Mouse (Mus musculus) thymus, postnatal 36 days (tissue): ENCODE results near the gene 4933405O20Rik.

ENCODE experiments used
- DNase-seq, 2 experiments: peaks; one replicate each; pipeline ENCODE4 v3.0.0; 2022; ENCODE audit warnings: mixed read lengths in 2 of 2

Gene 4933405O20Rik

DNA sequence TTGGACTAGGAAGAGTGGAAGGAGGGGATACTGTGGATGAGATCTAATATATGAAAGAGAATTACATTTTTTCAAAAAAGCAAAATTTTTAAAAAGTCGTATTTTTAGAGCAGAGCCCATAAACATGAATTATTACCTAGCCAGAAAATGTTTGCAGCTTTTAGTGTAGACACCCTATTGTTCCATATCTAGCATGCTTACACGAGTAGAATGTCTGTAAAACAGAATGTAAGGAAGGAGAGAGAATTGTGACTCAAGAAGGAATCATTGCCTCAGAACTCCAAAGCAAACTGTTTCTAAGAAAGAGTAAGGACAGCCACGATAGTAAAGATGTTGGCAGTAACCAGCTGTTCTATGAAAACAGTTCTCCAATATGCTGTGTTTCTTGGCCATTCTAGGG is at the start of gene 4933405O20Rik:
Gene 4933405O20Rik (plus strand): TSS at position 301 of the 400 bp plus-strand sequence.
- no peak for DNase-seq

DNA sequence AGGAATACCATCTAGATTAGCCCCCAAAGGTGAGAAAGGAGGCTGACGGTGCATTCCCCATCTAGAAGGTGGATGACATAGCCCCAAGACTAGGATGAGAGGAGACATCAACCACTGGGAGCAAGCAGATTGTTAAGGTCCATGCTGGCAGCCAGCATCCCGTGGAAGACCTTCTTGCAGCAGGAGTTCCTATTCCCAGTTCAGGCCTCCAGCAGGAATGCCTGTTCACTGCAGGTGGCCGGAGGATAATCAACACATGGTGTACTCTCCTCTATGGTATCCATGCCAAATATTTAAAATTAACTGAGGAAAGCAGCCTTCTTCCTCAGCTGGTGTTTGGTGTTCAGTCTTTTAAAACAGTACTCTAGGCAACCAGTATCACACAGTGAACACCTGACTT is 49.4 kb upstream of the 4933405O20Rik start:
- no peak for DNase-seq

DNA sequence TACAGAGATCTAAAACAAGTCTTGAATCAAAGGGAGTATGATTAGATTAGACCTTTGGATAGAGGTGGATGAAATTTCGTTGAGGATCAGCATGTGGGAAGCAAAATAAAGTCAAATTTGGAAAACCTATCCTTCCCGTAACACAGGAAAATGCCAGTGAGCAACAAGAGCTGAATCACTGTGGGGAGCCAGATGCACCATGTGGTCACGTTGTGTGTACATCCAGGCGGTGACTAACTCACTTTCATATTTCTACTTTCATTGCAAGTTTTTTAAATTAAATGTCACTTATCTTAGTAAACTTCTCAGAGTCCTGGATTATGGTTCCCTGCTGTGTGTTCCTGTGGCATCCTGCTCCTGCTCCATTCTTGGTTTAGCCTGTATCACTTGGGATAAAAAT is 47.6 kb upstream of the 4933405O20Rik start:
- no peak for DNase-seq

DNA sequence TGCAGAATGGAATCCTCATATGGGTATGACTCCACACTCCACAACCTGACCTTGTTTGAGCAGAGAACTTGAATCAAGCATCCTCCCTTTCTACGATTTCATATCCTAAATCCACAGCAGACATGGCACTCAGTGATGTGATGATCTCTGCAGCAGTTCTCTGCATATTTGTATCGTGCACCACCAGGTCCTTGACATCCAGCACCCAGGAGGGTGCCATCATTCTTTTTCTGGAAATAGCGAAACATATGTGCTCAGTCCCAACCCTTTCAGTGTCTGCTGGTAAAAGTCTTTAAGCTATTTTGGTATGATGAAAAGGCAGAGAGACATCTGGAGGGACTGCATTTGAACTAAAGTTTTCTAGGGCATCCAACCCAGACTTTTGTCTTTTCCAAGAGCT is 36.3 kb upstream of the 4933405O20Rik start:
- no peak for DNase-seq

DNA sequence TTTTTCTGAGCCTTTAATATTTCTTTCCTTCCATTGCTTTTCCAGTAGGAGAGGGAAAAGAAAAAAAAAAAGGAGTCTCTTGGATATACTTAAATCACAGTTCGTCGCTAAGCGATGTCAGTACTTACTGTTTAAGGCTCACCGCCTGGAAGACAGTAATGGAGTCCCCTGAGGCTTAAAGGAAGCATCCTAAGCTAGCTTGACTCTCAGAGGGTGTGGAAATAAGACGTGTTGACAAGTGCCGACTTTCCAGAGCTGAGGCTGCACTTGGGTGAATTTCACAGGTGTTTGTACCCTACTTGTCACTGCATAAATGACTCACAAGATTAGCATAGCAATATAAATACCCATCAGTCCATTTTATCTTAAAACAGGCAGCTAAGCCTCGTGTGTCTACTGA is 25.1 kb upstream of the 4933405O20Rik start:
- DNase-seq = no peak

DNA sequence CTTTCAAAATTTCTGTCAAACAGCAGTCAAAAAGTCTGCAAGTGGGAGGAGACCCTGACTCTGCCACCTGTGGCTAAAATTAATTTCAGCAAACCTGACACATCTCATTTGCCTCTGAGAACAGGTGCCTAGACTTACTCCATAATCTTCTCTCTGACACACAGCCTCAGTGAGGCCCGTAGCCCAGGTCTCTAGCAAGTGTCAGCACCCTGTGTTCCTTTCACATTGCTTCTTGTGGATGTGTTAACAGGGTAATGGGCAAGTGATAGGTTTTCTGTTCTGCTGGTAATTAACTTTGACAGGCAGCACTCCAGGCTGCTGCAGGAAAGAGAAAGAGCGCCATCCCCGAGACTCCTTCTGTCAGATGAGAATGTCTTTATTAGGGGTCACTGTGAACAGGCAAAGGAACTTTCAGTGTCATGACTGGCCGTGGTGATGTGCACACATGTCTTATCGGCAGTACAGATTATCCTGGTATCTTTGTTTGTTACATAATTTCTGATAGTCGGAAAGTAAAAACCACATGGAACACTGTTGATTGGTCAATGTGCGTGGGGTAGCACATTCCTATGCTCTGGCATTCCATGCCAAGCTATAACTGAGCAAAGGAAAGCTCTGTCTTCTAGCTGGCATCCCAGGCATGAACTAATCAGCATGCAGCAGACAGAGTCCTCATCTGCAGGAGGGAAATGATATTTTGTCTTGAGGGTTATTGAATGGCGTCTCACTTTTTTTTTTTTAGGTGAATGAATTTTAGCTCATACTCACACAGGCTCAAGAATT is 10.2 kb upstream of the 4933405O20Rik start:
- no peak for DNase-seq

DNA sequence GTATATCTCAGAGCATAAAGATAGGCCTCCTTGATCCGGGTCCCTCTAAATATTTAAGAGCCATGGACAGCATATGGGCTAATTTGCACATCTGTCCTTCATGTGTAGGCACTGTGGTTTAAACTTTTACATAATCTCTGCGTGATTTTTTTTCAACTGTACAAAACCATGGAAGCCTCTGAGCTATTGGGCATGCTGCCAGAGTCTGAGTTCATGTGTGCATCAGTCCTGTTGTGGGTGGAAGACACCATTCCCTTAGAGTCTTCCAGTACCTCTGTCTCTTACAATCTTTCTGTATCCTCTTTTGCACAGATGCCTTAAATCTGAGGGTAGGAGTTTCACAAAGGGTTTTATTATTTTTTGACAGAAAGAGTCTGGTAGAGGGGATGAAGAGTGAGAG is 15.1 kb downstream of the 4933405O20Rik start:
- no peak for DNase-seq

DNA sequence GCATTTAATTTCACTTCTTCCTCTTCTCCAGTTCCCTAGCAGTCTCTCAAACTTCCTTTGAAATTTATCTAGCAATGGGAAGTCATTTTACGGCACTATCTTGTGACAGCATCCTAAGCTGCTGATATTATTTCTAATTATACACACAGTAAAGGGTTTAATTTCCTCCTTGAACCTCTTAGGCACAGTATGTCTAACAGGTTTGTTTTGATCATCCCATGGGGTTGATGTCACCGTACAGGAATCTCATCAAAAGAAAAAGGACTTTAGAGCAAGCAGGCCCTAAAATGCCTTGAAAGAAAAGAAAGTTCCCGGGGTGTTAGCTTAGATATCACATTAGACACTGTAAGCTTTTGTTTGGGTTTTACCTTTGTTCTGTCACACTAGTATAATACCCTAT is 30.2 kb downstream of the 4933405O20Rik start:
- DNase-seq = no peak

DNA sequence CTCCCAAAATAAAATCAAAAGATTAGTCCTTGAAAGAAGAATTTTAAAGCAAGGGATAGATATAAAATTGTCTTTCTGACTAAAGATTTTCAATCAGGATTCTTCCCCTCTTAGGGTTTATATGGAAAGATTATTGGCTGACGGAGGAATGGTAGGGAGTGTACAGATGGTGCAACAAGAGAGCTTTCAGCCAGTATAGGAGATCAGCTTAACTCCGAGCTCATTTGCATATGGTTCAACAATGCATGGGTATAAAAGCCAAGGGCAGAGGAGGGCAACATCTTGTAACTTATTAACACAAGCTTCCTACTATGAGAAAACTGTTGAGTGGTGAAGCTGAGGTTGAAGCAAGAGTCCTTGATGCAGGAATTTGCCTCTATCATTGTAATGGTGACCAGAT is 34.2 kb downstream of the 4933405O20Rik start:
- no peak for DNase-seq
